Mouse (Mus musculus) liver, adult 2 months (tissue): ENCODE data around the gene Tagln.

Experiments
- CTCF ChIP-seq: fragments of 200-500 bp; IDR thresholded peaks from 2 replicates; pipeline ENCODE4 v1.5.1; 2011; ENCODE audit warnings: low read depth, low read length, control low read depth
- POLR2A ChIP-seq: fragments of 200-500 bp; IDR thresholded peaks from 2 replicates; pipeline ENCODE4 v1.6.1; 2011; ENCODE audit warnings: low read length, control low read depth; ENCODE audit not compliant: insufficient read depth; ENCODE audit errors: extremely low read depth

DNA sequence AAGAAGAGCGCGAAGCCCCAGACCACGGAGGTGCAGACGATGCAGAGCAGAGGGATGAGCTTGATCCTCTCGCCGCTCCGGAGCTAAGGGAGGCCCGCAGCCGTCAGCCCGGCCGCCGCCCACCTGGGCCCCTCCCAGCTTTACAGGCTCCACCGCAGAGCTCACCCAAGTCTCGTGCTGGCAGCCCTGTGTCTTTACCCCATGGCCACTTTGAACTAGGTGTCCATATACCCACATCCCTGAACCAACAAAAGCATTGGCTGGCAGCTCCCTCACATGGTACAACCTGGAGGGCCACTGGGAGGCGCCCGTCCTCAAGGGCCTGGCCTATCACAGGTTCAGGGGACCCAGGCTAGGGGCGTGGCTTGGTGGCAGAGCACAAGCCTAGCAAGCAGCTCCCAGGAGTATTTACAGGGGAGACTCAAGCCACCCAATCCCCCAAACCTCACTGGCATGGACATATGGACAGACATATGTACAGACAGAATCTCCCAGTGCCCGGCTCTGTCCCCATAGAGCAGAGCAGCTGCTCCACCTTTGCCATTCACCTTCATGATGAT lies 5.6 kb upstream of the Tagln start:
- TF ChIP-seq POLR2A (no peak), CTCF (no peak)
